Mouse (Mus musculus) spleen, adult 12 weeks (tissue): Measurements from ENCODE around the gene Ggps1.

Experiments
- DNase-seq: peaks from one replicate; pipeline ENCODE4 v3.0.0; 2022; ENCODE audit warnings: low spot score

Gene Ggps1

DNA sequence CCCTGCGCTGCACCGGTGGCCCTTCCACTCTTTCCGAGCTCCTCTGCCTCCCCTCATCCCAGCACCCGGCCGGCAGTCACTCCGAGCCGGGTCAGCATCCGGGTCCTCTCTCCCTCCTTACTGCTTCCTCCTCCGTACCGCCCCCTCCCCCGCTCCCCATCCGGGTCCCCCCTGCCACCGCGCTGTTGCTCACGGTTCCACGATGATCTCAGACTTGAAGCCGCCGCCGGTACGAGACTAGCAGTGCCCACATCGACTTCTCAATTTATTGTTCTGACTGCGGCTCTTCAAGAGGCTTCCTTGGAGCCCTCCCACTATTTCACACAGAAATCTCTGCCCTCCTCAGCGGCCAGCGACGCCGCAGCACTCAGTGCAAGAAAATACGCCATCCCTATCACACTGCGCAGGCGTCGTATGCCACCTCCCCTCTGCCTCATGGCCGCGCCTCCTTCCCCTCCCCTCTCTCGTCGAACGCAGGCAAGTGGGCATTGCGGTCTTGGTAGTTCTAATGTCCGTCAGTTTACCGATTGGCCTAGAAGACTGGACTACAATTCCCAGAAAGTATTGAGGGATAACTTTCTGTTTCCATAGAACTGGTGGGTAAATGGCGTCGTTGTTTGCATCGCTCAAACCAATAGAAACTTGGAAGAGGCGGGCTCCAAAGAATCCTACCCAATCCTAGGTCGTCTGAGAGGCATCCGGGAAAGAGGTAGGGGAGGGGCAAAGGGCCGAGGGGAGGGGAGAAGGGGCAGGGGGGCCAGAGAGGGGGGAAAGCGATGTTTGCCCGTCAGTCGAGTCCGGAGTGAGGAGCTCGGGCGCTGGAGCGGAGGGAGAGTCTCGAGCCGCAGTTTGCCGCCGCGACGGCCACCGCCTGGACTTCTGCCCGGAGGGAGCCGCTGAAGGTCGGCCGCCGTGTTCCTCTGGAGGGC lies at the start of gene Ggps1, which contains the start of gene Arid4b:
Gene Ggps1, minus strand, starts transcription at position 476 of the 929 bp plus-strand sequence.
Gene Arid4b, plus strand, starts transcription at position 220 of the 929 bp plus-strand sequence.
- peak; percentile 95 for DNase-seq

DNA sequence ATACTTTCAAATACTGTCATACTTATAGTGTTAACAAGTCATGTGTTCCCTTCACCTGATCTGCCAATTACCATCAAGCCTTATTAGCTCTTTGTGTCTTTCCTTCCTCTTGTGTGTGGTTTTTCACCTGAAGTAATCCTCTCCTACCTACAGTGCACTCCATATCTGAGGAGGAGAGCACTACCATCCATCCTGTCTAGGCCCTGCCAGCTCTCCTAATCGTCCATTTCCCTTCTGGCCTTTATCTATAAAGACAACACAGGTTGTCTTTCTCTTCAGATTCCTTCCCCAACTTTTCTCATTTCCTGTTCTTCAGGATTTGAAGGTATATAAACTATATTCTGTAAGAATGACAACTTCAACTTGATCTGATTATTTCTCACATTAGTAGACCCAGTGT lies 47.9 kb upstream of the Ggps1 start:
- DNase-seq: no peak

DNA sequence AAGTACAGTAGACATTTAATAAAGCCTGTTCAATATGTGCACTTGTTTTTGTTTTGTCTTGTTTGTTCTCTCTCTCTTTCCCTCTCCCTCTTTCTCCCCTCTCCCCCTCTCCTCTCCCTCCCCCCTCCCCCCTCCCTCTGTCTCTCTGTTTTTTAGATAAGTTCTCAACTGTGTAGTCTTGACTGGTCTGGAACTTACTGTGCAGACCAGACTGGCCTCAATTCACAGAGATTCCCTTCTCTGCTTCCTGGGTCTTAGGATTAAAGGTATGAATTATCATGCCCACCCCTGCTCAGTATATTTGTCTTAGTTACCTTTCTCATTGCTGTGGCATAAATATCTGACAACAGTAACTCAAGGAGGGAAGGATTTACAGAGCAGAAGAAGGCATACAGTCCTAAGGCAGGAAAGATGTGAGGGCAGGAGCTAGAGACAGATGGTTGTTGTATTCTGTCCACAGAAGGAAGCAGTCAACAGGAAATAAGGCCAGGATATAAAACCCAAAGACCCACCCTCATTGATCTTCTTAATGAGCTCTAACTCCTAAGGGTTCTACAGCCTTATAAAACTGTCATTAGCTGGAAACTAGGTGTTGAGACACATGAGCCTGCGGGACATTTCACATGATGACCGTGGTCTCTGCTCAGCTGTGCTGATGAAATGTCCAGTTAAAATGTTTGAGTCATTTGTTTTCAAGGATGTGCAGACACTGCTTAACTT lies 47.0 kb upstream of the Ggps1 start:
- DNase-seq: no peak

DNA sequence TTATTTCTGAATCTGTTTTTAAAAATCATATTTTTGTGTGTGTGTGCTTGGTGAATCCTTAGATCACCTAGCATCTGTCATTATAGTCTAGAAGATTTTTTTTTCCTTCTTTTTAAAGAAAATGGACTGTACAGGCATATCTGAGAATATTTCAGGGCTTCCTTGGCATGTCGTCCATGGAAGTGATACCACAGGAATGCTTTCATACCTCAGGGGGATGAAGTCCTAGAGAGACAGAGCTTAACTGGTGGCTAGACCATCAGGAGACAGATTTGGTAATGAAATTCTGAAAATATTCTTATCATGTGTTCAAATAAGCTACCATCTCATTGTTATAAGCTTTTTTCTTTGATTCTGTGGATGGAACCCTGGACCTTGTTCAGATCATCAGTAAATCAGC lies 39.7 kb upstream of the Ggps1 start:
- no peak for DNase-seq

DNA sequence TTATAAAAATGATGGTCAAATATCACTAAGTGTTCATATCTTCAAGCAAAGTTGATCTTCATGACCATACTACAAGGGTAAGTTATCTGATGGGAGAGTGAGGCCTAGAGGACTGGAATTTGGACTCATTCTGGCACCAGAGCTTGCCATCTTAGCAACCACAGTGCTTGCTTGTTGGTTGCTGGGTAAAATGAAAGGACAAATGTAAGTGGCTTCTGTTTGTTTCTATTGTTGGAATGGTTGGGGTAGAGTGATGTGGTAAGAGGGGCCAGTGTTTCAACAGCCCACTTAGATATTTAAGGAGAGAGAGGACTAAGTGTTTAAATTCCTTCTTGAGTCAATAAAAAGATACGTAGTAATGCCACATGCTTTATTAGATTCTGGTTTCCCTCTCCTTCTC lies 25.4 kb upstream of the Ggps1 start:
- DNase-seq: no peak

DNA sequence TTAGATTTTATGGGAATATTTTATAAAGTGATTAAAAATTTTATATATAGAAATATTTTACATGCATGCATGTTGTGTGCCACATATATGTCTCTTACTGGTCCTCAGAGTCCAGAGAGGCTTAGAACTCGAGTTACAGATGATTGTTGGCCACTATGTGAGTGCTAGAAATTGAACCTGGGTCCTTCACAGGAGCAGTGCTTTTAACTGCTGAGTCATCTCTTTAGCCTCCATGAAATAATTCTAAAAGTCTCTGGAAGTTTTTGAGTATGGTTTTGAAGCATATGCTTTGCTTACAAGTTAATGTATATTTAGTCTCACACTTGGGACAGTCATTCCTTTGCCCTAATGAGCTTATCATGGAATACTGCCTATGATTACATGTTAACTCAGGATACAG lies 12.0 kb upstream of the Ggps1 start:
- no peak for DNase-seq

DNA sequence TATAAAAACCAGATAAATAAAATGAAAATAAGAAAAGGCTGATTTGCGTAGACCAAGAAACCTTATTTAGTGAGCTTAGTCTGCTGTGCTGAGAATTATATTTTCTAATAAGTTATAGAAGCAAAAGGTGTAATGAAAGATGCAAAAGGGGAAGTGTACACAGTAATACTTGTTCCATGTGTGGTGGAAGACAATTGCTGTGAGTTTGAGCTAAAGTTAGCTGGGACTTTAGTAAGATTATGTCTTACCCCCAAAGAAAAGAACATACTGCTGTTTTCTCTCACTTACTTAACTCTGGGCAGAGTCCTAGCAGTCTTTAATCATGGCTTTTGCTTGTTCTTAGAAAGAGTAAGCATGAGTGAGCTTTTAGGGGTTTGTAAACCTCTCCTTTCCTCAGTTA lies 11.1 kb upstream of the Ggps1 start:
- no peak for DNase-seq

DNA sequence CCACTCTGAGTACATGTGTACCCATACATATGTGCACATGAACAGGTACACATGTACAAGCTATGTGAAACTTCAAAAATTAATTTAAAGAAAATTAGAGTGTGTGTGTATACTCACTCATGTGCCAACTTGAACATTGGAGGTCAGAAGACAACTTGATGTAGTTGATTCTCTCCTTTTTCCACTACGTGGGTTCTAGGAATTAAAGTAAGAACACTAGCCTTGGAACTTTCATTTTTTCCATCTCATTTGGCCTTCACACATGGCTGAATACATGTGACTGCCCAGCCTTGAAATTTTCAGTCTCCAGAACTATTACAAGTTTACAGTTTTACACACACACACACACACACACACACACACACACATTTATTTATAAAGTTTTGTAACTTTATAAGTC lies 6.0 kb upstream of the Ggps1 start:
- no peak for DNase-seq

DNA sequence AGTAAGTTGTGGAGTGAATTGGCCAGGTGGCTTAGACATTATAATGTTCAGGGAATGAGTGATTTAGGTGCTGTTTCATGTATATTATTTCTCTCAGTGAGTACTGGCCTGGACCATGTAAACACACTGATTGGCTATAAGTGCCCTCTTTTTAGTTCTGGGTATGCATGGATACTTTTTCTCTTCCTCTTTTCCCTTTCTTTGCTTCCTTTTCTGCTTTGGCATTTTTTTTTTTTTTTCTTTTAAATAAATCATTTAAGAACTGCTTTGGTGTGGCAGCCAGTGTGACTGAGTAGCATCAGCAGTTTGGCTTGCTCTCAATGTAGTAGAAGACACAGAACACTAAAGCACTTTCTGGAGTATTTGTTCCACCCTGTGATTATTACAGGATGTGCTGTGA lies 4.7 kb upstream of the Ggps1 start:
- DNase-seq: no peak

DNA sequence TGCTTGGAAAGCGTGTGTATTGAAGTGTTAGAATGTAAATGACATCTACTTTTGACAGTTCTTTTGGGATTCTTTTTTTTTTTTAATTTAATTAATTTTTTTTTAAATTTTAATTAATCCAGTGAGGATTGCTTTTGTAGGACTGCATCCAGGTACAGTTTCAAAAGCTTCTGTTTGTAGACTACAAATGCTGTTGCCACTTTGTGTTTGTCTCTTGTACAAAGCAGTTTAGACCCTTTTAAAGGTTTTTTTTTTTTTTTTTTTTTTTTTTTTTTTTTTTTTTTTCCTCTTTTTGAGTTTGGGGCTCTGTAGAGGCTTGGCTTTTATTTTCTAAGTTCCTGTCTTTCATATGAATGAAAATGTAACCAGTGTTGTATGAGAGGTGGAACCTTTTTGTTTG lies 2.4 kb upstream of the Ggps1 start:
- DNase-seq: no peak

DNA sequence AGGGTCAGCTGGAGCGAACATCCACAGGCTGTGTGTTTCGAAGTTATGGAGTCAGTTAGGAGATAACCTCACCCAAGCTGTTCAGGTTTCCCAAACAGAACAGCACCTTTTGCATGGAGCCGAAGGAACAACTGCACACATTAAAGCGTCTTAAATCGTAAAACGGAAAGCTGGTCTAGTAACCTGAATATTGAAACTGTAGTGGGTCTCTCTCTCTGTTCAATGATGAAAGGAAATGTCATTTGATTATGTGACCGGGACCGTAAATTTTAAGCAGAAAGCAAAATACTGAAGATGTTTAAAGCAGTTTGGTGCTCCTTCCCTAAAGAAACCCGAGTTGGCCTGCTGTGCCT lies 1.7 kb upstream of the Ggps1 start:
- DNase-seq: no peak

DNA sequence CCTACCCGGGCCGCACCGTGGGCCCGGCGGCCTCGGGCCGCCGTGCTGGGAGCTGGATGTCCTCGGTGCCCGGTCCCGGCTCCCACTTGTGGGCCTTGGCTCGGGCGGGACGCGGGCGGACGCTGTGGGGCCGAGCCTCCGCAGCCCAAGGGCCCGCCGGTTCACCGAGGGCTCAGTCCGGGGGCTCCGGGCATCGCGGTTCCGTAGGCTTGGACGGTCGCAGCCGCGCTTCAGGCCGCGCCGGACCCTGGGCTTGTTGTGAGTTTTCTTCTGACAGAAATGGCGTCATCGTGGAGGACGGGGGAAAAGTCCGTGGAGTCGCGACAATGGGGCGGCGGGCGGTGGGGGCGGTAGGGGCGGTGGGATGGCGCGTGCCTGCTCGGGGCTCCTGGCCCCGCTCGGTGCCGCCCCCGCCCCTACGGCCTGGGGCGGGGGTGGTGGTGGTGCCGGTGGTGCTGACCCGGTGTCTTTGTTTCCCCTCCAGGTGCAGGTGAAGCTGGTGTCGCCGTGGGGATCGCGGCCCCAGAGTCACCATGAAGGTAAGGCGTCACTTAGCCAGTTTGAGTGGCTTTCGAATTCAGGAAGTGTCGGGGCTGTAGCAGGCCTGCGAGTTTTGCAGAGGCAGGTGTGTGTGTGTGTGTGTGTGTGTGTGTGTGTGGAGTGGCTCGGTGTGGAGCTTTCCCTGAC lies 1.2 kb upstream of the Ggps1 start:
- DNase-seq: peak; percentile 42

DNA sequence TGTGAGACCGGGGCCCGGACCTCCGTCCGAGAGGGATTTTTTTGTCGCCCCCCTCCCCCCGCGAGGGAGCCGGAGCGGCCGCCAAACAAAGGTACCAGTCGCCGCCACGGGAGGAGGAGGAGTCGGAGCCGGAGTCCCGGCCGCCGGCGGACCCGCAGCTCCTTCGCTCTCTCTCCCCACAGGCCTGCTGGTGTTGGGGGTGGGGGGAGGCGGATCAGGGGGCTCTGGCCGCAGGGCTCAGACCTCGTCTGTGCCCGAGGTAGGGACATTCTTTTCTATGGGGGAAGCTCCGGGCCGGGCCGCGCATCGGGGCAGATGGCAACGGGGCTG lies 619 bp upstream of the Ggps1 start:
- DNase-seq: no peak

DNA sequence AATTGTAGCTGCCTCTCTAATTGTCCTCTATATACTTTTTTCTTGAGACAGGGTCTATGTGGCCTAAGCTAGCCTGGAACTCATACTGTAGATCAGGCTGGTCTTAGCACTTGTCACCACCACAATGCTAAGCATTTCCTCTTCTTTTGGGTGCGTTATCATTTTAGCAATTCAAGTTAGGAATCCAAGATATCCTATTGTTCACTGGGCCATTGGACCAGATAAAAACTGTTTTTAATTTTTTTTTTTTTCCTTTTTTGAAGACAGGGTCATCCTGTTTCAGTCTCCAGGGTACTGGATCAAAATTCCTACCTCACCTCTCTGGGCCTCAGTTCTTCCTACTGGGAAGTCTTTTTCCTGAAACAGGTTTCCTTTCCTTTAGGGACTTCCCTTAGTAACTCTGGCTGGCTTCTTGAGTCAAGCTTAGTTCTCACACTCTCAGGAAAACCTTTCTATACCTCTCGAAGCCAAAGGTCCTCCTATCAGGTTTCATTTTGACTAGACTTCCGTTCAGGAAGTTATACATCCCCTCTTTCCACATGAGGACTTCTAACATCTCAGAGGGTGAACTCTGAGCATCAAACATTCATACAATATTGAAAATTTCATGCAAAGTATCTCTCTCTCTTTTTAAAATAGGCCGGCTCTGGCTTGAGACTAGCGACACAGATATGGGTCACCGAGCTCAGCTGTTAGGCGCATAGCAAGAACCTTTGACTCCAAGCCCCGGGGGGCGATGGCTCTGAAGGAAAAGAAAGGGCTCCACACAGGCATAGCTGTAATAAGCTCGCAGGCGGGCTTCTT lies 877 bp downstream of the Ggps1 start:
- DNase-seq: no peak

DNA sequence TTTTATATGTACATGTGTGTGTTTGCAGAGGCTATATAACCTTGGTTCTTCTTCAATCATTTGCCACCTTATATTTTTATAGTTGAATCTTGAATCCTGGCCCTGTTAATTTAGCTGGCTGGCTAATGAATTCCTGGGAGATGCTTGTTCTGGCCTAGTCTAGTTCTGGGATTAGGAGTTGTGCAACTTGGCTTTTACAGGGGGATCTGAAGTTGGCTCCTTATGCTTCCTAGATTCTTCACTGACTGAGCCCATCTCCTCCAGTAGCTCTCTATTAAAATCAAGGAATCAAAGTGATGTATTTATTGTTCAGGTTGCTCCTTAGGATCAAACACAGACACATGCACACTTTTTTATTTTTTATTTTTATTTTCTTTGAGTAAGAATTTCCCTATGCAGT lies 3.7 kb downstream of the Ggps1 start:
- no peak for DNase-seq

DNA sequence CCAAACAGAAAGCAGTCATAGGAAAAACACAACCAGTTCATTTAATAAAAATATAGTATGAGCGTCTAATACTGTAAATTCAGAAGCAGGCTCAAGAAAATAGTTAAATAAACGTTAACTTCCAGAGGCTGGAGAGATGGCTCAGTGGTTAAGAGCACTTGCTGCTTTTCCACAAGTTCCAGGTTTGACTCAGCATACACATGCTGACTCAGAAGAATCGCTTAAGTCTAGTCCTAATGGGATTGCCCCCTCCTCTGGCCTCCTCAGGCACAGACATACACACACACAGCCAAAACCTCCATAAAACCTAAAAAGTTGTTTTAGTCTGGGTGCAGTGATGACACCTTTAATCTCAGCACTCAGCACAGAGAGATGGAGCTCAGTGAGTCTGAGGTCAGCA lies 6.5 kb downstream of the Ggps1 start:
- DNase-seq: no peak

DNA sequence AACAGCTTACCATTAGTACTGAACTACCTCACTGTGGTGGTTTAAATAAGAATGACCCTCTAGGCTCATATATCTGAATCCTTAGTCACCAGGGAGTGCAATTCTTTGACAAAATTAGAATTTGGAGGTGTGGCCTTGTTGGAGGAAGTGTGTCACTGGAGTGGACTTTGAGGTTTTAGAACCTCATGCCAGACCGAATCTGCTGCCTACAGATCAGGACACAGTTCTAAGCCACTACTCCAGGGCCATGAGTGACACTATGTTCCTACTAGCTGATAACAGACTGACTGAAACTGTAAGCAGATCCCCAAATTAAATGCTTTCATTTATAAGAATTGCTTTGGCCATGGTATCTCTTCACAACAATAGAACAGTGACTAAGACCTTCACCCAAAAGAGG lies 13.4 kb downstream of the Ggps1 start:
- no peak for DNase-seq

DNA sequence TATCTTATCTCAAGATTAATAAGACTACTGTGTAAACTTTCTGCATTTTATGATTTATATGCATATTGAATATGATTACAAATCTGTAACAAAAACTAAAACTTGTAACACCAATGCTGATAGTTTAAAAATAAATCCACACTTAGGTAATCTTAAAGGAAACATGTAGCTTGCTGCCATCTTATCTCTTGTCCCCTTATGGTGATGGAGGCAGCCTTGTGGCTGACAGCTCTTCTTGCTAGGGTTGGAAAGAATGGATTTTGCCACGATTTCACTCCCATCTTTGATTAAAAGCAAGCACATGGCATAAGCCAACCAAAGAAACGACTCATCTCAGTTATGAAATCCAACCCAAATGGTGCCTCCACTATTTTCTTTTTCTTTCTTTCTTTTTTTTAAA lies 18.8 kb downstream of the Ggps1 start:
- DNase-seq: no peak

DNA sequence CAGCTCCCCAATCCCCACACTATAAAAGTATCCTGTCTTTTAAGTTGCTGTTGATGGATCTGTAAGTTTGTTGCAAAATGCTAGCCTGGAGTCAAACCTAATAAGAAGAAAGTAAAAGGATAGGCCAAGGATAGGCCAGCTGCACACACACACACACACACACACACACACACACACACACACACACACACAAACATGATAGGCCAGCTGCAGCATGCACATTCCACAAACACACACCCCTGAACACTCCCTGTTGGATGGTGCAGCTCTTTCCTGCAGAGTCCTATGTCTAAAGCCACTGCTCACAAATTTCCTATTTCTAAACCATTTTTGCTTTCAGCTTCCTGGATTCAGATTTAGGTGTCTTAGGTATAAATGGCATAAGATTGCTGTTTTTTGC lies 19.4 kb downstream of the Ggps1 start:
- no peak for DNase-seq

DNA sequence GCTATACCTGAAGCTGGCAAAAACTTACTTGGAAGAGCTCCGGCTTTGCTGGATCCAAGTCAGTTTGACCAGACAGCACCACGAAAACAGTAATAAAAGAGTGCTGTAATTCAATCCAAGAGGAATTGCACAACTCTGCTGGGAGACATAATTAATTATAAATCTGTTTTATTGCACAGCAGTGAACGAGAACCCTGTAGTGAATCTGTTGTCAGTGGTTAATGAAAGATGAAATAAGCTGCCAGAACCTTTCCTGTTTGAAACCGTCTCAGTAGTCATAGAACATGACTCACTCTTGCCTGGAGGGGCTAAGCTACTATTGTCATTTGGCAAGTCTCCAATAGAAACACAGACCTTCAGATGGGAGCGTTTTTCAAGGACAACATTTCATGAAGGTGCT lies 23.1 kb downstream of the Ggps1 start:
- no peak for DNase-seq

DNA sequence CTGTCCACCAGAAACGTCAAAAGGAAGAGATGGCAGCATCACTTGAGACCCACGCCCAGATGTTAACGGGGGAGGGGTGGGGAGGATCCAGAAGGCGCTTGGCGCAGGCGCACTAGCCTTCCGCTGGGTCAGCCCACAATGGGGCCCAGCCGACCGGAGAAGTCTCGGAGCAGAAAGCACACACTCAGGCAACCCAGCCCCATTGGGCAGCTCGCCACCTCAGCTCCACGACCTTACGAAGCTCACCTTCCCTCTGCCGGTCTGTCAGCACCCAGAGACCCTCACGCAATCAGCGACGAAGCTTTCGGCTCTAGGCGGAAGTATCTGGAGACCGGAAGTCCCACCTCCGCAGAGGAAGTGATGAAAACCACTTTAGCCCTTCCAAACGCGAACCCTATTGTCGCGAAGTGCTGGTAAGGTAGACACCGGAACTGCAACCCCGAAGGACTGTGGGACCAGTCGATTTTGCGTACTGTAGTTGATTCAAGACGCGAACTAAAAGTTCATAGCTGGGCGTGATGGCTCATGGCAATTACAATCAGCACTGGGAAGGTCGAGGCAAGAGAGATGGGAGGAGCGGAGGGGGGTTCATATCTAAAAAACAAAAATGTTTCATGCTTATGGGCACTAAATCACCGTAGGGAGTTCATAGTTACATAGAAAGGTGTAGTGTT lies 23.9 kb downstream of the Ggps1 start, which contains the start of gene Tbce:
Gene Tbce, minus strand, starts transcription at position 347 of the 674 bp plus-strand sequence.
- DNase-seq: peak; percentile 85

DNA sequence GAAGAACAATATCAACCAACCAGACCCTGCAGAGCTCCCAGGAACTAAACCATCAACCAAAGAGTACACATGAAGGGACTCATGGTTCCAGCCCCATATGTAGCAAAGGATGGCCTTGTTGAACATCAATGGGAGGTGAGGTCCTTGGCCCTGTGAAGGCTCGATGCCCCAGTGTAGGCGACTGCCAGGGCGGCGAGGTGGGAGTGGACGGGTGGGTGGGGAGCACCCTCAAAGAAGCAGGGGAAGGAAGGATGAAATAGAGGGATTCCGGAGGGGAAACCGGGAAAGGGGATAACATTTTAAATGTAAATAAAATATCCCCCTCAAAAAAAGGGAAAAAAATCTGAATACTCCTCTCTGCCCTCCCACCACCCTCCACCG lies 24.4 kb downstream of the Ggps1 start:
- DNase-seq: no peak
